Mouse (Mus musculus) cerebellum, postnatal 4 days (tissue): ENCODE measurements around the gene Thbs3.
"Not testable (repeated sequence)": the region's sequence is repeated elsewhere in the genome, so short reads cannot be mapped to it uniquely, and the experiment has no call there.

Experiments
- DNase-seq, 2 experiments: peaks; one replicate each; pipeline ENCODE4 v3.0.0; 2022; ENCODE audit warnings: low spot score in 2 of 2, mixed read lengths in 1 of 2

The Thbs3 gene

DNA sequence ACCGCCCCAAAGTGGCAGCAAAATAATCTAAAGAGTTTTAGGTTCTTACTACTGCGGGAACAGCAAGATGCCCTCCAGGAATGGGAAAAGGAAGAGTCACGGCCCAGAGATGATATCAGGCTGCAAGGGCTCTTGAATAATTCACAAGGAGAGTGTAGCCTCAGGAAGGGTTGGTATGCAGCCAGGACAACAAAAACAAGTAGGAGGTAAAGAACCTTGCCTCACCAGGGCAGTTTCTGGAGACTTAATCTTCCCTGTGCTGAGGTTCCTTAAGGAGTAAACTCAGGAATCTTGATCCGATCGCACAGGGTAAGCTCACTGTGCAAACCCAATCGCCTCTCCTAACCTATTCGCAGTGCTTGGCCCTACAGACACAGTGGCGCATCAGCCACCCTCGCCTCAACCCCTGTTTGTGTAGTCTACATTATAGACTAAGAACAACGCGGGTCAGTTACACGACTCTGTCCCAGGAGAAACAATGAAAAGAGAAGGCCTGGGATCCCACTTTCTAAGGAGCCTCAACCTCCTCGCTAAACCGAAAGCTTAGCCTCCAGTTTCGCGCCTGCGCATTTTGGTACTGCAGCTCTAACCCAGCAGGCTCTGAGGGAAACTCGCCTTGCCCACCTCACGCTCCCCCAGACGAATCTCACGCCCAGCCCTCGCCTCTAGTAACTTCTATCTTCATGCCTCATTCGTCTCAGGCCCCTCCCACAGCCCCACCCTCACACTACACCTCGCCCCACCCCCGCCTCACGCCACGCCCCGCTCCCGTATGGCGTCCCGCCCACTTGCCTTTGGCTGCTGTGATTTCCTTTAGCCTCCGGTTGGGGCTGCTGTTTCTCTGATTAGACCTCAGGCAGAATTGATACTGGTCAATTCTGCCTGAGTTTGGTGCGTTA, 18.8 kb upstream of the Thbs3 start:
- peak; percentile 76 to 88 for DNase-seq

DNA sequence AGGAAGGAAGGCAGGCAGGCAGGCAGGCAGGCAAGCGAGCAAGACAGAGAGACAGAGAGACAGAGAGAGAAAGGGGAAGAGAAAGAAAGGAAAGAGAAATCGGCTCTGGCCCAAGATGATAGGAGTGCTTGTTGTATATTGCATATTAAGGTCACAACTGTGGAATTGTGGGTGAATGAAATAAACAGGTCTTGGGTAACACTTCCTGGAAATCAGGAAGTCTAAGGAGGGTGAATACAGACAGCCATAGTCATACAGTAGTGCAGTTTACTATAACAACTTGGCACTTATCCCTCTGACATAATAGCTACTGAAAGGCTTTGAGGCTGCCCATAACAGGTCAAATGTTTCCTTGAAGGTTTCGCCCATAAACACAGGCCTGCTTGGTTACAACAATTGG, 15.1 kb upstream of the Thbs3 start:
- no peak for DNase-seq

DNA sequence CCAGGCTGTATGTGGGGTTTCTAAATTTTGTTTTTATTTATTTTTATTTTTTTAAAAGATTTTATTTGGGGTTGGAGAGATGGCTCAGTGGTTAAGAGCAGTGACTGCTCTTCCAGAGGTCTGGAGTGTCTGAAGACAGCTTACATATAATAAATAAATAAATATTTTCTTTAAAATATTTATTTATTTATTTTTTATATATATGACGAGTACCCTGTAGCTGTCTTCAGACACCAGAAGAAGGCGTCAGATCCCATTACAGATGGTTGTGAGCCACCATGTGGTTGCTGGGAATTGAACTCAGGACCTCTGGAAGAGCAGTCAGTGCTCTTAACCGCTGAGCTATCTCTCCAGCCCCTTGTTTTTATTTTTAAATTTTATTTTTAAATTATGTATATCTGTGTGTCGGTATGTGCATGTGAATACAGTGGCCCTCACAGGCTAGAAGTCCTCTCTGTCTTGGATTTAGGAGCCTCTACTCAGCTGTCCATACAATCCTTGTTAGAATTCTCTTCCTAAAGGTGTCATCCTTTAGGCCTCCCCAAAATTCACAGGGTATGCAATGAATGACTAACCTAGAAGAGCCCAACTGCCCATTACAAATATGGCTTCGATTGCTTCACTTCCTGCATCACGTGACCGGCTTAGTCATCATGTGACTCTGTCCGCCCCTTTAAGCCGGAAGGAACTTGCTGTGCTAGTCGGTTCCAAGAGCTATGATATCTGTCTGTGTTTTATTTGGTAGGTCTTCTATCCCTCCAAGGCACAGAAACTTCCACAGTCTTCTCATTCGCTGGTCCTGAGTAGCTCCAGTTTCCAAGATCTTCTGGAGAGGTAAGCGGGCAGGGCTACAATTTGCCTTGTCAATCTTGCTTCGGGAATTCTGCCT, 12.5 kb upstream of the Thbs3 start, which contains the start of gene Gba:
Gene Gba (plus strand): TSS at position 676 of the 889 bp plus-strand sequence.
- peak; percentile 78 to 85 for DNase-seq

DNA sequence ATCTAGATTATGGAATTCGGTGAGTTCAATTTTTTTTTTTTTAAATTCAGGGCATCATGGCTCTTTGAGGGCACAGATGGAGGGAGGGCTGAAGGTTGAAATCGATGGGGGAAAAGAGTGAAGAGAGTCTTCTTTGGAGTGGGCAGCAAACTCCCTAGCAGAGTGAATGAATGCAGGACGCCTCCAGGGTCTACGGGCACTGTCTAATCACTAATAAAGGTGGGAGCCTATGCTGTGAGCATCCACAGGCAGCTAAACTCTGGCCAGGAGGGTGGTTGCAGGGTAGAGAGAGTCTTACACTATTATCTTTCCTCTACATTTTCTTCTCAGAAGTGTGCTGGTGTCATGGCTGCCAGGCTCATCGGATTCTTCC, 11.9 kb upstream of the Thbs3 start:
- no peak for DNase-seq

DNA sequence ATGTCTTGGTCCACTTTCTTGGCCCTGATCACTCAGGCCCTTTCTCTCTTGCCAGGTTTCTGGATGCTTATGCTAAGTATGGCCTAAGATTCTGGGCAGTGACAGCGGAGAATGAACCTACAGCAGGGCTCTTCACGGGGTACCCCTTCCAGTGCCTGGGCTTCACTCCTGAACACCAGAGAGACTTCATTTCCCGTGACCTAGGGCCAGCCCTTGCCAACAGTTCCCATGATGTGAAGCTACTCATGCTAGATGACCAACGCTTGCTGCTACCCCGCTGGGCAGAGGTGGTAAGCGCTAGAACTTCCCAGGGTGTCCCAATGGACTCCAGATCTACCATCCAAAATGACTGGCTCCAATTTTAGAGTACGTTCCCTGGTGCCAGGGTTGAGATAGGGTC, 8.9 kb upstream of the Thbs3 start:
- DNase-seq, result no peak

DNA sequence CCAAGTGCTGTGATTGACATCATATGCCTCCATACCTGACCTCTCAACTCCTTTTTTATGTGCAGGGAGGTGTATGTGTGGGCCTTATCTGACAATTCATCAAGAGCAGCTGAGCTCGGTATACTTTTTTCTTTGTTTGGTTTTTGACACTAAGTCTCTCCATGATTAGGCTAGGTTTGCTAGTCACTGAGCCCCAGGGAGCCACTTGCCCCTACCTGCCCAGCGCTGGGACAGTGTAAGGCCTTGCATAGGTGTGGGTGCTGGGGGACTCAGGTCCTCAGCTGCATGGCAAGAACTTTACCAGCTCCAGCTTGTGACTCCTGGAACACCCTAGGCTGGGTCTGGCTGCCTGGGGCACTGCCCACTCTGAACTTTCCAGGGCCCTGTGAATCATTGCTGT, 8.3 kb upstream of the Thbs3 start:
- DNase-seq, result no peak

DNA sequence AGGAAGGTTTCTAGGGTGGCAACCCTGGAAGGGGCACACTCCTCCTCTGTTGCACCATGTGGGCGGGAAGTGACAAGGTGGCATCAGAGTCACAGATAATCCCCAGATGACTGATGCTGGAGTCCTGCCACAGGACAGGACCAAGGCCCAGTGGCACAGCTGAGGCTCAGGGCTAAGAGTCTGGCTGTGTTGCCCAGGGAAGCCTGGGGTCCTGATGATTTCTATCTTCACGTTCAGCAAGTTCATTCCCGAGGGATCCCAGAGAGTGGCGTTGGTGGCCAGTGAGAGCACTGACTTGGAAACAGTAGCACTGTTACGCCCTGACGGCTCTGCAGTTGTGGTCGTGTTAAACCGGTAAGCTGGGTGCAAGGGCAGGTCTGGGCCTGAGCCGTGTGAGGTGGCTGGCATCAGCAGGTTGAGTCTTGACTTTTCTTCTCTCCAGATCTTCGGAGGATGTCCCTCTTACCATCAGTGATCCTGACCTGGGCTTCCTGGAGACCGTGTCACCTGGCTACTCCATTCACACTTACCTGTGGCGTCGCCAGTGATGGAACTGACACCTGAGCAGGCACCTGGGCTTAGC, 6.8 kb upstream of the Thbs3 start:
- no peak for DNase-seq

DNA sequence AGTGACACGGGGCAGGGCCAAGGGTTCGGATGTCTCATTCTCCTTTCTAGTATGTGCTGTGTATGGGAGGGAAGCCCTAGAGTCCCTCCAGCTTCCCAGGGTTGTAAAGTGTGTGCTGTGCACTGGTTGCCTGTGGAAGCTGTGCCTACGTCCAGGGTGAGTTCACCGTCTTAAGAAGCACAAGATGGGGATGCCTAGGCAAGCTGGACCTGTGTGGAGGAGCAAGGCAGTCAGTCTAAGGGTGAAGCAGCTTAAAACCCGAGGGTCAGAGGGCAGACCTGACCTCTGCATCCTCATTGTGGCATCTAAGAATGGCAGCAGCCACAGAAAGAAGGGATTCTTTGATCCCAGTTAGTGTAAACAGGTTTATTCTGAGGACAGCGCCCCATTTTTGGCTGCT, 6.2 kb upstream of the Thbs3 start:
- DNase-seq, result no peak

DNA sequence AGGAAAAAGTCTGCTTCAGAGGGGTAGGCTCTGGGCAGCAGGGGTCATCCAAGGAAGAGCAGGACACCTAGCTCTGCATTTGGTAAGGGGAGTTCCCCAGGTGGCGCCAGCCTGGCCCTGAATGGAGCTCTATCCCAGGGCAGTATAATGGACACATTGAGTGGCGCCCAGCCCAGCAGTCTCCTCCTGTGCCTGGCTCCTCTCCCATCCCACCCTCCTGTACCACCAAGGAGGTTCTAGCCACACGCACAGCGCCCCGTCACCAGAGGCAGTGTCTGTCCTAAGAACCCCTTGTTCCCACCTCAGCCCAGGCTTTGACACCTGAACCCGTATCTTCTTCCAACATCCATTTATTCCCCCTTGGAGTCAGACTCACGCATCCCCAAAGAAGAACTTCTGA, 5.2 kb upstream of the Thbs3 start:
- no peak for DNase-seq

DNA sequence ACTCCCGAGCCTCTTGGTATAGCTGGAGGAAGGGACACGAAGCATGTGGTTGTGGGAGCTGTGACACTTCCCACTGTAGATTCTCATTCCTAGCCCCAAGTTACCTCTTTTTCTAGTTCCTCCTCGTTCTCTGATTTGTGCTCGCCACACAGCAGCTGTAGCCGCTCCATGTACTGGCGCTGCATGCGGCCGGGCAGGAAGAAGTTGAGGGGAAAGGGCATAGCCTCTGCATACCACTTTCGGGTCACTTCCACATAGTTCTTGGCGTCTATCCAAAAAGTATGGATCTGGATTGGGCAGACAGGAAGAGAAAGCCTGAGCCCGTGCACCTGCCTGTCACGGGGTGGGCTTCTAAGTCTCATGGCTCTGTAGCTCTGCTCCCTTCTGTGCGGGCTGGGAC, 4.8 kb upstream of the Thbs3 start:
- no peak for DNase-seq

DNA sequence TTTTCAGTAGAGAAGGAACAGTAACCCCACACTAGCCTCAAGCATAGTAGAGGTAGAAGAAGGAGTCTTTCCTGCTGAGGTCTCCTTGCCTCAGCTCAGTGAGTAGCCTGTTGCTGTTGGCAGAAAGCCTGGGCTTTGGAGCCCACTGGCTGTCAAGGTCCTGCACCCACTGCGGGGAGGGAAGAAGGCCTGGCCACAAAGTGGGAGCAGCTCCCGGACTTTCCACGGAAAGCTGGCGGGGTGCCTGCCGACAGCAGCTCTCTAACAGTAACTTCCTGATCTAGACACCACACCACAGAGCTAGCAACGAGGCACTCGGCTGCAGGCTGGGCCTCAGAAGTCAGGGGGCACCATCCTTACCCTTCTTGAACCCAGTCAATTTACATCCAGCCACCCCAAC, 4.2 kb upstream of the Thbs3 start:
- DNase-seq, result no peak

DNA sequence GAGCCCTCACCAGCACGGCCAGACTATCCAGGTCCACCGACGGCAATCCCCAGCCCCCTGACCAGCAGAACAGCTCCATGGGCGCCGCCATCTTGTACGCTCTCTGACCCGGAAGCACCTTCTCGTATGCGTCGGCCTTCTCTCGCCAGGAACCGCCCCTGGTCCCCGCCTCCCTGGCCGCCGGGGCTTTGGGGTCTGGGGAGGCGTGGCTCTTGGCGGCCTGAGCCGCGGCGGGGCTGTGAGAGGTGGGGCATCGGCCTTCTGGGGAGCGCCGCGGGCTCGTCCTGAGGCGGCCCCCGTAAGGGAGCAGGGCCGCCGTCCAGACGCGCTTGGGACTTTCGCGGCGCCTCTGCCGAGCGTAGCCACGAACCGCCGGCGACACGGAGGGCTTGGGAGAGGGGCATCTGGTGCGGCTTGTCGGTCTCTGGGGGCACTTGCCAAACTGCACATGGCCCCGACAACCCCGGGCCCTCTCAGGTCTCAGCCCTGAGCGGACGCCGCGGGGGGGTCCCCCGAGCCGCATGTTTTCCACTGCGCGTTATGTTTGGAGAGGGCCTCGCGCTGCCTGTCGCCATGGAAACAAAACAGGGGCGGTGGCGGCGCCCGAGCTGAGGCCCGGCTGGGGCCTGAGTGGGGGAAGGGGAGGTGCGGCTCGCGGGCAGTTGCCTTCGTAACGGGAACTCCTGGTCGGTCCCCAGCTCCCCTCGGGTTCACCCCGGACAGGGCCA, 1.0 kb upstream of the Thbs3 start:
- DNase-seq, result peak; percentile 74 to 92

DNA sequence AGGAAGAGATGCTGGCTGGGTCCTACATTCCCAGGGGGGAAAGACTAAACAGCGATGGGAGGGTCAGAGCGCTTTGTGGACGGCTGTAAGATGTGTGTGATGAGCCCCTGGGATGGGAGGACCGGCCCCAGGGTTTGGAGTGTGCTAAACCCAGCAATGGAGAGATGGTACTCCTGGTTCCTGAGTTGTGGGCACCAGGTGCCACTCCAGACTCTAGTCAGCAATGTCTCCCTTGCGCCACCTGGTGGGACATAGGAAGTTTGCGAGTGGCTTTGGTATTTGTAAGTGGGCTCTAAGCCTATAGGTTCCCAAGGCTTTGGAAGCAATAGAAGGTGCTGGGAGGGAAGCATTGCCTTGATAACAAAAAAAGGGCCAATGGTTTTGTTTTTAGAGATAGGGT, 873 bp downstream of the Thbs3 start:
- DNase-seq, result peak; percentile 80 to 84

DNA sequence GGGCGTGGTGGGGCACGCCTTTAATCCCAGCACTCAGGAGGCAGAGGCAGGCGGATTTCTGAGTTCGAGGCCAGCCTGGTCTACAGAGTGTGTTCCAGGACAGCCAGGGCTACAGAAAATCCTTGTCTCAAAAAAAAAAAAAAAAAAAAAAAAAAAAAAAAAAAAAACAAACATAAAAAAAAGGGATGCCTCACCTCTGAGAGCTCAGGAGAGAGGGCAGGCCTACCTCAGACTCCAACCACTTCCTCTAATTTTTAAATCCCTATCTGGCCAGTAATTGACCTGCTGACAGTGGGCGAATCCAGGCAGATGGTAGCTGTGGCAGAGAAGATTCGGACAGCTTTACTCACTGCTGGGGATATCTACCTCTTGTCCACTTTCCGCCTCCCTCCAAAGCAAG, 1.4 kb downstream of the Thbs3 start:
- DNase-seq, result not testable (repeated sequence)

DNA sequence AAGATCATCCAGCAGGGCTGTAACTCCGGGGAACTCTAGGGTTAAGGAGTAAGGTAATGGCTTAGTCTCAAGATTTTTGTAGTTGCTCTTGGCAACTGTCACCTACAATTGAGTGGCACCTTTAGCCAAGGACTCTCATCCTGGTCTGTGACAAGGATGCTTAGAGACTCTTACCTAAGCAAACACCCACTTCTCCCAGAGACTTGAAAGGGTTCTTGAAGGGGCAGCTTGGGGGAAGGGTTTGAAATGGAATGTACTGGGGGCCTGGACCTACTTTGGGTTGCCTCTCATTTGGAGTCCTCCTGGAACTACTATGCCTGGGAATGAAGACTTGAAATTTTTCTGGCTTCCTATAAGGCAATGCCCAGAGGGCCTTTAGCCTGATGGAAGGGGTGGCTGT, 3.3 kb downstream of the Thbs3 start:
- DNase-seq, result no peak

DNA sequence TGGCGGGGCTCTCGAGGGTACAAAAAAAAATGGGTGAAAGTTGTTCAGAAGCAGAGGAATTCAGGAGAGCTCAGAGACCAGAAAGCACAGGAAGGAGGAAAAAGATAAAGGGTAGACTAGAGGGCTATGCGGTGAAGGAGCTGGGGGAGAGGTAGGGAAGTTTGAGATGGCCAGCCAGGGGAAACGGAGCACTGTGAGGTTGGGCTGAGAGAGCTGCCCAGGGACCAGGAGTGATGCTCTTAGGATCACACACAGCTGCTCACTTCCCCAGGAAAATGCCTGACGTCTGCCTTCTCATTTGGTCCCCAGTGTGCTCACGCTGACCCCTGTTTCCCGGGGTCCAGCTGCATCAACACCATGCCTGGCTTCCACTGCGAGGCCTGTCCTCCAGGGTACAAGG, 4.6 kb downstream of the Thbs3 start:
- no peak for DNase-seq

DNA sequence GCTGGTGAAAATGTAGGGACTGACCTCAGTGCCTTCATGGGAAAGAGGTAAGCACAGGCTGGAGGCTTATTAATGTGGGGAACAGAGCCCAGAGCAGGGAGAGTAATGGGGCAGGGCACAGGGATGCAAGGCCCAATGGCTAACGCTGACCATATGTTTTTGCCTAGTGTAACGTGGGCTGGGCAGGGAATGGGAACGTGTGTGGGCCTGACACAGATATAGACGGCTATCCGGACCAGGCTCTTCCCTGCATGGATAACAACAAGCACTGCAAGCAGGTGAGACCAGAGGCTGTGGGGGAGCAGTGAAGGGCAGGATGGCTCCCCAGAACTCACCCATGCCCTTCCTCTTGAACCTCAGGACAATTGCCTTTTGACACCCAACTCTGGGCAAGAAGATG, 6.2 kb downstream of the Thbs3 start:
- DNase-seq, result no peak

DNA sequence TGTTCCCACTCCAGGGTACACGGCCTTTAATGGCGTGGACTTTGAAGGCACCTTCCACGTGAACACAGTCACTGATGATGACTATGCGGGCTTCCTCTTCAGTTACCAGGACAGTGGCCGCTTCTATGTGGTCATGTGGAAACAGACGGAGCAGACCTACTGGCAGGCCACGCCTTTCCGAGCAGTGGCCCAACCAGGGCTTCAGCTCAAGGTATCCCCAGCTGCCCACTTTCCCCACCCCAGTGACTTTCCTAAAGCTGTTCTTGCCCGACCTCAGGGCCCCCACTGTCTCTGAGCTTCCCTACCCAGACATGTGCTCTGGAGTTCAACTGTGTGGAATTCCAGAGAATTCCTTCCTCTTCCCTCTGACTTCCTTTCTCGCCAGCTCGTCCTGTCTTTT, 9.8 kb downstream of the Thbs3 start:
- DNase-seq, result no peak

DNA sequence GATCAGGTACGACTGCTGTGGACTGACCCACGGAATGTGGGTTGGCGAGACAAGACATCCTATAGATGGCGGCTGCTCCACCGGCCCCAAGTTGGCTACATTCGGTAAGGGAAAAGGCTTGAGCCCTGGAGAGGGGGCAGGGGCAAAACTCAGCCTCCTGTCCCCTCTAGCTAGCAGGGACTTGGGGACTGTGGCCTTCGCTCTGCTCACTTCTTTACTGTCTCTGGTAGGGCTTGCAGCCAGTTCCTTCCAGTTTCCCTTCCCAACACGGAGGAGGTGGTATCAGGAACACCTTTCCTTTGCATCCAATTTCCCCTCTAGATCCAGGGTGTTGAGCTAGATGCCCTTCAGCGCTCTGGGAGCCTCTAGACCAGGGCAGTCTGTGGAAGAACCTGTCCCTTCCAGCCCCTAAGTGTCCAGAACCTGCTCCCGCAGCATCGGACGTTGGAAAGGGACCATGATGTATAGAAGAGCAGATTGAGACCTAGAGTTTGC, 10.4 kb downstream of the Thbs3 start:
- no peak for DNase-seq

DNA sequence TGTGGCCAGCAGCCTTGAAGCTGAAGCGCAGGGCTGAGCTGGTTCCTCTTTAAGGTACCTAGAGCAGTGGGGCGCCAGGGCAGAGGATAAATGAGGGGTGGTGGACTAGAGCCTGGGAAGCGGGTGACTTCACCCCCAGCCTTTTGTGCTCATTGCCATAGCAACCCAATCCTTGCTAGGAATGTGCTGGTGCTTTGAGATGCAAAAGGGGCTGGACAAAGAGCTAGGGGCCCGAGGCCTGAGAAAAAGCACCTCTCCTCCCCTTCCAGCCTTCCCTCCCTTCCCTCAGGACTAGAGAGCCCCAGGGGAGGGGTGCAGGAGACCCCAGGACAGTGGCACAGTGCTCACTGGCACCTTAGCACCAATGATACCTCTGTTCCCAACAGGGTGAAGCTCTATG, 10.9 kb downstream of the Thbs3 start:
- DNase-seq, result no peak

DNA sequence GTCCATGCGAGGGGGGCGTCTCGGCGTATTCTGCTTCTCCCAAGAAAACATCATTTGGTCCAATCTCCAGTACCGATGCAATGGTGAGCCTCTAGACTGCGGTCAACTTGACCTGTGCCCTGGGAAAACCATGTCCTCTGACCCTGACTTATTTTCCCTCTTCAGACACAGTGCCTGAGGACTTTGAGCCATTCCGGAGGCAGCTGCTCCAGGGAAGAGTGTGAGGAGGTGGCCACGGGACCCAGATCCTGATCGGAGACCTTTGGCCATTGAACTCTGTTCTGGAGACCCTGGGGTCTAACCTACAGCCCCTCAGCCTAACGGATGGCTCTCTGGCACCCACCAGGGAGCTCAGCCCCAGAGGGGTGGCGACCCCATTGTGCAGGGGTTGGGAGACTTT, 11.4 kb downstream of the Thbs3 start:
- DNase-seq, result no peak

DNA sequence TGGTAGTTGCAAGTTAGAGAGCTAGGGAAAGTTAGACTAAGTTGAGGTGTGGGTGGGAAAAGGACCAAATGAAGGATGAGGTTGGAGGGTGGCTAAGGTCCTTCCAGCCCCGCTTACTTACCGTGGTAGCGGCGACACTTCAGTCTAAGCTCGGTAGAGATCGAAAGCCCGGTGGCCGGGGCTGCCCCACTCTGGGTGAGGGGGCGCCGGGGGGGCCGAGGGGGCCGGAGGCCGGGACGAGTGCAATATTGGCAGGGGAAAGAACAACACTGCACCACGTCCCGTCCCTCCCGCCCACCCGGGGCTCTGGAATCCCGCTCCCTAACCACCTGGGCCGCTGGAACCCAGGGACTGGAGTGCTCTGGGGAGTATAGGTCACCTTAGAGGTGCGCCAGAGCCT, 11.9 kb downstream of the Thbs3 start, which contains the start of gene Mtx1:
Gene Mtx1 (minus strand): TSS at position 189 of the 400 bp plus-strand sequence.
- no peak for DNase-seq
